Mouse (Mus musculus): Measurements from ENCODE around the gene Erich6b. TPM values are rescaled to one million over a fixed set of nuclear protein-coding genes. Genes with fewer than 3 reads are reported as not detected.

Gene Erich6b
- total and polyA plus RNA-seq, 3 experiments: not detected

DNA sequence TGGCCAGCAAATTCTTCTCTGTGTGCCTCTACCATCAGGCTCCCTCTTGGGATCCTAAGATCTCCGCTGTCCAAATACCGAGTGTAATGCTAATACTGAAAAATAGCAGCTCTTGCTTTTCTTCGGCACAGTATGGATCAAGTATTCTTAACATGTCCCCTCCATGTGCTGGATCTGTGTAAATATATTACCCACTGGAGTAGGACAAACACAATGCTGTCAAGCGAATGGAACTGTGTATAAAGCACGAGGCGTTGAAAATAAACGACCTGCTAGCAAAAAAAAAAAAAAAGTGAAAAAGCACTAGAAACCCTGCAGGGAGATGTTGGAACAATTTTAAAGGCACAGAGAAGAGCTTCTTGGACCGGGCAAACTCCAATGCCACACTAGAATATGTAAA lies 19.5 kb downstream of the Erich6b start:
- H3K4me3 ChIP-seq (replicated peaks in 1 of 3; ENCODE audit: low read depth in 2 of 3, low read length in 2 of 3, poor library complexity in 1 of 3): no peak overlapping the region
- H3K4me2 ChIP-seq (ENCODE audit: insufficient read depth, low read depth, poor library complexity, severe bottlenecking): no peak overlapping the region
- H3K9ac ChIP-seq (ENCODE audit: insufficient read depth, low read depth): no peak overlapping the region
- no peaks in the 10 kb centered on the region for H3K79me2 ChIP-seq (replicated peaks; ENCODE audit: control insufficient read depth, extremely low read depth, insufficient read depth, poor library complexity, severe bottlenecking)
- TF ChIP-seq MAX (IDR thresholded peaks at IDR 0.05; ENCODE audit: low read length): no peak
- TF ChIP-seq NELFE (IDR thresholded peaks at IDR 0.05; ENCODE audit: low read depth, low read length): no peak
- TF ChIP-seq JUN (IDR thresholded peaks at IDR 0.05; ENCODE audit: insufficient read depth, low read depth, low read length): no peak
- TF ChIP-seq HCFC1 (IDR thresholded peaks at IDR 0.05; ENCODE audit: low read depth, low read length): no peak
- no peak for TF ChIP-seq NRF1 (IDR thresholded peaks at IDR 0.05; ENCODE audit: low read depth, low read length)
- TF ChIP-seq SIN3A (IDR thresholded peaks at IDR 0.05; ENCODE audit: low read length): no peak
- TF ChIP-seq USF1 (IDR thresholded peaks at IDR 0.05; ENCODE audit: low read depth, low read length): no peak
- no peak for TF ChIP-seq ETS1 (conservative IDR thresholded peaks at IDR 0.05; ENCODE audit: low read depth, low read length)
- no peak for TF ChIP-seq BHLHE40 (IDR thresholded peaks at IDR 0.05; ENCODE audit: low read depth, low read length)
- no peak for TF ChIP-seq MYC (IDR thresholded peaks at IDR 0.05; ENCODE audit: low read depth, low read length)
- no peak for TF ChIP-seq TBP (conservative IDR thresholded peaks at IDR 0.05; ENCODE audit: low read depth, low read length)
- TF ChIP-seq PAX5 (IDR thresholded peaks at IDR 0.05; ENCODE audit: low read length): no peak
- no peak for TF ChIP-seq CHD1 (IDR thresholded peaks at IDR 0.05; ENCODE audit: low read depth, low read length)
- TF ChIP-seq E2F4 (IDR thresholded peaks at IDR 0.05; ENCODE audit: insufficient replicate concordance, low read depth, low read length): no peak
- TF ChIP-seq GABPA (IDR thresholded peaks at IDR 0.05; ENCODE audit: insufficient replicate concordance, low read depth, low read length): no peak
- no peak for TF ChIP-seq POLR2AphosphoS2 (IDR thresholded peaks at IDR 0.05; ENCODE audit: low read depth, low read length)
- no peak for TF ChIP-seq POLR2A (IDR thresholded peaks at IDR 0.05; ENCODE audit: low read depth, low read length)
- no peak for TF ChIP-seq ELF1 (IDR thresholded peaks at IDR 0.05; ENCODE audit: low read depth, low read length)
- TF ChIP-seq MAFK (IDR thresholded peaks at IDR 0.05; ENCODE audit: insufficient replicate concordance, low read length): no peak
- H3K36me3 ChIP-seq (replicated peaks in 1 of 2; ENCODE audit: control insufficient read depth in 1 of 2, insufficient read depth in 1 of 2, low read length in 1 of 2): no peaks in the 10 kb centered on the region
- no peaks in the 10 kb centered on the region for H3K9me3 ChIP-seq (replicated peaks; ENCODE audit: low read length)
- H3K4me1 ChIP-seq (ENCODE audit: control insufficient read depth in 1 of 2, insufficient read depth in 2 of 2): no peaks in the 10 kb centered on the region
- in situ Hi-C loops (cut with MboI; ENCODE audit: low pct_ligation_motif_present, low pct_unique_long_range_greater_than_20kb, low sequenced_read_pairs): no loop called here
- H3K27me3 ChIP-seq (replicated peaks): peaks cover 9% of the 10 kb centered on the region
- no peak for DNase-seq (ENCODE audit: extremely low read depth)
- dilution Hi-C loops (cut with MboI; ENCODE audit: extremely low pct_ligation_motif_present, extremely low pct_unique_long_range_greater_than_20kb, low sequenced_read_pairs): no loop called here
- no peak overlapping the region for H3K27ac ChIP-seq (ENCODE audit: insufficient read depth, low read depth)

GRCm38 (mm10) chr14:75665430-75666180 lies 23.5 kb downstream of the Erich6b start:
- dilution Hi-C loops (cut with MboI; ENCODE audit: extremely low pct_ligation_motif_present, extremely low pct_unique_long_range_greater_than_20kb, low sequenced_read_pairs): no loop called here

More at GRCm38 (mm10) chr14:75665430-75666180, 23.5 kb downstream of the Erich6b start:
- no peaks in the 10 kb centered on the region for H3K79me2 ChIP-seq (replicated peaks; ENCODE audit: control insufficient read depth, extremely low read depth, insufficient read depth, poor library complexity, severe bottlenecking)
- no peaks in the 10 kb centered on the region for H3K4me1 ChIP-seq (ENCODE audit: control insufficient read depth in 1 of 2, insufficient read depth in 2 of 2)
- H3K4me3 ChIP-seq (replicated peaks in 1 of 3; ENCODE audit: low read depth in 2 of 3, low read length in 2 of 3, poor library complexity in 1 of 3): no peak overlapping the region
- no peak for DNase-seq (ENCODE audit: extremely low read depth)
- H3K4me2 ChIP-seq (ENCODE audit: insufficient read depth, low read depth, poor library complexity, severe bottlenecking): no peak overlapping the region
- peaks cover 14% of the 10 kb centered on the region for H3K27me3 ChIP-seq (replicated peaks)
- no peak overlapping the region for H3K9ac ChIP-seq (ENCODE audit: insufficient read depth, low read depth)
- TF ChIP-seq KAT2A (IDR thresholded peaks at IDR 0.05; ENCODE audit: insufficient replicate concordance, low read length): no peak
- TF ChIP-seq ELF1 (IDR thresholded peaks at IDR 0.05; ENCODE audit: low read depth, low read length): no peak
- TF ChIP-seq IRF4 (IDR thresholded peaks at IDR 0.05; ENCODE audit: low read depth, low read length): no peak
- no peak for TF ChIP-seq RCOR1 (conservative IDR thresholded peaks at IDR 0.05; ENCODE audit: low read depth, low read length)
- TF ChIP-seq ZKSCAN1 (IDR thresholded peaks at IDR 0.05; ENCODE audit: borderline replicate concordance, low read depth, low read length): no peak
- no peak for TF ChIP-seq CHD1 (IDR thresholded peaks at IDR 0.05; ENCODE audit: low read depth, low read length)
- no peak for TF ChIP-seq TCF12 (IDR thresholded peaks at IDR 0.05; ENCODE audit: low read depth, low read length)
- TF ChIP-seq JUND (conservative IDR thresholded peaks at IDR 0.05; ENCODE audit: low read depth, low read length): no peak
- TF ChIP-seq CTCF (conservative IDR thresholded peaks at IDR 0.05 in 1 of 2, IDR thresholded peaks at IDR 0.05 in 1 of 2; ENCODE audit: low read depth in 2 of 2, low read length in 2 of 2): no peak
- TF ChIP-seq POLR2AphosphoS2 (IDR thresholded peaks at IDR 0.05; ENCODE audit: low read depth, low read length): no peak
- TF ChIP-seq EP300 (IDR thresholded peaks at IDR 0.05; ENCODE audit: low read length): no peak
- no peak for TF ChIP-seq MYC (IDR thresholded peaks at IDR 0.05; ENCODE audit: low read depth, low read length)
- no peak for TF ChIP-seq BHLHE40 (IDR thresholded peaks at IDR 0.05; ENCODE audit: low read depth, low read length)
- no peak for TF ChIP-seq MAZ (IDR thresholded peaks at IDR 0.05; ENCODE audit: low read depth, low read length)
- no peak for TF ChIP-seq USF1 (IDR thresholded peaks at IDR 0.05; ENCODE audit: low read depth, low read length)
- TF ChIP-seq USF2 (conservative IDR thresholded peaks at IDR 0.05; ENCODE audit: low read depth, low read length): no peak
- TF ChIP-seq NRF1 (IDR thresholded peaks at IDR 0.05; ENCODE audit: low read depth, low read length): no peak
- no peak for TF ChIP-seq RAD21 (IDR thresholded peaks at IDR 0.05; ENCODE audit: low read depth, low read length)
- no peak for TF ChIP-seq POLR2A (IDR thresholded peaks at IDR 0.05; ENCODE audit: low read depth, low read length)
- in situ Hi-C loops (cut with MboI; ENCODE audit: low pct_ligation_motif_present, low pct_unique_long_range_greater_than_20kb, low sequenced_read_pairs): no loop called here
- peaks cover 2% of the 10 kb centered on the region for H3K9me3 ChIP-seq (replicated peaks; ENCODE audit: low read length)
- H3K36me3 ChIP-seq (replicated peaks in 1 of 2; ENCODE audit: control insufficient read depth in 1 of 2, insufficient read depth in 1 of 2, low read length in 1 of 2): no peaks in the 10 kb centered on the region
- no peak overlapping the region for H3K27ac ChIP-seq (ENCODE audit: insufficient read depth, low read depth)
